Mouse (Mus musculus) urinary bladder, postnatal 25 days (tissue): ENCODE results near the gene Psmd1.
A peak's percentile ranks its signal among the peaks of the same experiment; 100 is the strongest.

Experiments
- DNase-seq: peaks from one replicate; pipeline ENCODE4 v3.0.0; 2022; ENCODE audit warnings: low spot score

The Psmd1 gene

GRCm38 (mm10) chr1:86058856-86059769 is 5.1 kb upstream of the Psmd1 start:
- DNase-seq: peak; percentile 93

GRCm38 (mm10) chr1:86062523-86062922 is 1.7 kb upstream of the Psmd1 start:
- no peak for DNase-seq

- no peak for DNase-seq
Measured at GRCm38 (mm10) chr1:86076565-86076964, 12.4 kb downstream of the Psmd1 start.

- no peak for DNase-seq
Measured at GRCm38 (mm10) chr1:86094413-86094812, 30.2 kb downstream of the Psmd1 start.

- DNase-seq: no peak
Measured at GRCm38 (mm10) chr1:86105054-86105453, 40.9 kb downstream of the Psmd1 start.

- DNase-seq: peak; percentile 7
Measured at GRCm38 (mm10) chr1:86111779-86112178, 47.6 kb downstream of the Psmd1 start, which contains the start of gene Htr2b. Htr2b (minus strand) TSS chr1:86111970.

GRCm38 (mm10) chr1:86114141-86114540 is 50.0 kb downstream of the Psmd1 start:
- no peak for DNase-seq

GRCm38 (mm10) chr1:86119549-86119948 is 55.4 kb downstream of the Psmd1 start:
- DNase-seq: no peak

- no peak for DNase-seq
Measured at GRCm38 (mm10) chr1:86126036-86126435, 61.8 kb downstream of the Psmd1 start.

GRCm38 (mm10) chr1:86133337-86133736 is 69.2 kb downstream of the Psmd1 start, which contains the start of gene Gm21972:
Gm21972 (plus strand) TSS chr1:86133637.
- no peak for DNase-seq

- no peak for DNase-seq
Measured at GRCm38 (mm10) chr1:86135315-86135714, 71.1 kb downstream of the Psmd1 start.

- no peak for DNase-seq
Measured at GRCm38 (mm10) chr1:86141081-86141480, 76.9 kb downstream of the Psmd1 start.

- DNase-seq: no peak
Measured at GRCm38 (mm10) chr1:86143165-86143564, 79.0 kb downstream of the Psmd1 start.

GRCm38 (mm10) chr1:86144001-86144944 is 80.1 kb downstream of the Psmd1 start:
- DNase-seq: no peak

- no peak for DNase-seq
Measured at GRCm38 (mm10) chr1:86146293-86146692, 82.1 kb downstream of the Psmd1 start.

GRCm38 (mm10) chr1:86147557-86147956 is 83.4 kb downstream of the Psmd1 start:
- peak; percentile 19 for DNase-seq

- DNase-seq: no peak
Measured at GRCm38 (mm10) chr1:86148161-86148560, 84.0 kb downstream of the Psmd1 start.

- no peak for DNase-seq
Measured at GRCm38 (mm10) chr1:86150929-86151328, 86.7 kb downstream of the Psmd1 start.

GRCm38 (mm10) chr1:86151376-86151775 is 87.2 kb downstream of the Psmd1 start:
- DNase-seq: no peak

GRCm38 (mm10) chr1:86152618-86153017 is 88.4 kb downstream of the Psmd1 start:
- DNase-seq: no peak

GRCm38 (mm10) chr1:86154133-86154823 is 90.1 kb downstream of the Psmd1 start, which contains the start of gene Armc9:
Armc9 (plus strand) TSS chr1:86154780.
- DNase-seq: peak; percentile 90

GRCm38 (mm10) chr1:86154824-86155164 is 90.6 kb downstream of the Psmd1 start:
- DNase-seq: no peak
